Mouse (Mus musculus) embryonic facial prominence, embryonic 12.5 days (tissue): ENCODE measurements around the gene C130074G19Rik. TPM values are rescaled to one million over a fixed set of nuclear protein-coding genes. Genes with fewer than 3 reads are reported as not detected.

ENCODE experiments used
- ATAC-seq: fragments of 200-750 bp; cut with Nextera tagmentation; 2 replicates; pipeline ENCODE4 v1.8.0; 2017; ENCODE audit not compliant: insufficient number of reproducible peaks, insufficient read depth, low FRiP score, low TSS enrichment
- H3K27ac ChIP-seq: fragments of 300-500 bp; sonication (generic); 2 replicates; pipeline ENCODE4 v1.5.1; 2016; ENCODE audit warnings: mild to moderate bottlenecking
- H3K27me3 ChIP-seq: fragments of 300-500 bp; sonication (generic); 2 replicates; pipeline ENCODE4 v1.6.1; 2016; ENCODE audit warnings: mild to moderate bottlenecking, moderate library complexity
- H3K36me3 ChIP-seq: fragments of 300-500 bp; sonication (generic); 2 replicates; pipeline ENCODE4 v1.6.1; 2016; ENCODE audit warnings: mild to moderate bottlenecking
- H3K4me1 ChIP-seq: fragments of 300-500 bp; sonication (generic); 2 replicates; pipeline ENCODE4 v1.6.1; 2016
- H3K4me2 ChIP-seq: fragments of 300-500 bp; sonication (generic); replicated peaks from 2 replicates; pipeline ENCODE4 v1.6.1; 2016; ENCODE audit warnings: mild to moderate bottlenecking, moderate library complexity
- H3K4me3 ChIP-seq: fragments of 300-500 bp; sonication (generic); 2 replicates; pipeline ENCODE4 v1.5.1; 2016; ENCODE audit warnings: mild to moderate bottlenecking
- H3K9ac ChIP-seq: fragments of 300-500 bp; sonication (generic); 2 replicates; pipeline ENCODE4 v1.6.1; 2016; ENCODE audit warnings: mild to moderate bottlenecking, moderate library complexity
- H3K9me3 ChIP-seq: fragments of 300-500 bp; sonication (generic); 2 replicates; pipeline ENCODE4 v1.6.1; 2016; ENCODE audit warnings: mild to moderate bottlenecking, moderate library complexity
- WGBS: fragments of 180-500 bp; shearing (Covaris S2); methylation state at CpG from one replicate; pipeline ENCODE4 v1.1.7; 2016; 5-methylcytosine and 5-hydroxymethylcytosine counted together
- polyA plus RNA-seq: library from polyadenylated mRNA; unstranded; fragments of >200 nt; fragmentation: Nextera tagmentation; extraction: Ambion mirVana; gene quantifications from 2 replicates; pipeline ENCODE4 v1.2.1, GENCODE M21; 2016

Gene C130074G19Rik
- polyA plus RNA-seq, 1 experiment from 2014 or later = 1.3 TPM

GRCm38 (mm10) chr1:184905371-184905770 lies 22.4 kb upstream of the C130074G19Rik start:
- Histone ChIP-seq H3K4me3 (no peak overlapping the region), H3K9me3 (no peaks in the 10 kb centered on the region), H3K27me3 (no peaks in the 10 kb centered on the region), H3K27ac (no peak overlapping the region), H3K36me3 (peaks cover 41% of the 10 kb centered on the region), H3K9ac (no peak overlapping the region), H3K4me1 (no peaks in the 10 kb centered on the region), H3K4me2 (no peak overlapping the region)
- no peak for ATAC-seq
- 77% methylated on average over 19 of the region's 19 CpGs for WGBS

GRCm38 (mm10) chr1:184903697-184904096 lies 20.7 kb upstream of the C130074G19Rik start:
- no peaks in the 10 kb centered on the region for H3K27me3 ChIP-seq

GRCm38 (mm10) chr1:184902886-184903285 lies 19.9 kb upstream of the C130074G19Rik start:
- ATAC-seq = 0 out of 2 replicates have a peak, but pooled peaks have one; percentile 15
- peaks cover 44% of the 10 kb centered on the region for H3K36me3 ChIP-seq
- no peaks in the 10 kb centered on the region for H3K4me1 ChIP-seq
- H3K9ac ChIP-seq = no peak overlapping the region
- no peak overlapping the region for H3K27ac ChIP-seq
- no peak overlapping the region for H3K4me2 ChIP-seq
- H3K9me3 ChIP-seq = no peaks in the 10 kb centered on the region
- H3K27me3 ChIP-seq = no peaks in the 10 kb centered on the region
- 85% methylated on average over 7 of the region's 7 CpGs for WGBS
- no peak overlapping the region for H3K4me3 ChIP-seq

More at GRCm38 (mm10) chr1:184903697-184904096, 20.7 kb upstream of the C130074G19Rik start:
- 76% methylated on average over 7 of the region's 7 CpGs for WGBS
- Histone ChIP-seq H3K4me3 (no peak overlapping the region), H3K9me3 (no peaks in the 10 kb centered on the region), H3K27ac (no peak overlapping the region), H3K36me3 (peaks cover 42% of the 10 kb centered on the region), H3K9ac (no peak overlapping the region), H3K4me1 (no peaks in the 10 kb centered on the region), H3K4me2 (no peak overlapping the region)
- ATAC-seq = no peak

- 56% methylated on average over 16 of the region's 16 CpGs for WGBS
- H3K4me2 ChIP-seq = no peak overlapping the region
- no peaks in the 10 kb centered on the region for H3K27me3 ChIP-seq
- H3K4me1 ChIP-seq = 0 out of 2 replicates have a peak, but pooled peaks cover 4% of the 10 kb centered on the region
- no peaks in the 10 kb centered on the region for H3K9me3 ChIP-seq
- peaks cover 15% of the 10 kb centered on the region for H3K36me3 ChIP-seq
- no peak overlapping the region for H3K9ac ChIP-seq
- no peak overlapping the region for H3K27ac ChIP-seq
- H3K4me3 ChIP-seq = no peak overlapping the region
- no peak for ATAC-seq
These were observed 14.3 kb upstream of the C130074G19Rik start for GRCm38 (mm10) chr1:184897350-184897749.

- Histone ChIP-seq H3K9ac (no peak overlapping the region), H3K4me1 (no peaks in the 10 kb centered on the region), H3K27ac (no peak overlapping the region), H3K36me3 (no peaks in the 10 kb centered on the region), H3K4me3 (no peak overlapping the region), H3K9me3 (no peaks in the 10 kb centered on the region), H3K4me2 (no peak overlapping the region), H3K27me3 (no peaks in the 10 kb centered on the region)
- no peak for ATAC-seq
- 90% methylated on average over 3 of the region's 3 CpGs for WGBS
These were observed 9.0 kb upstream of the C130074G19Rik start for GRCm38 (mm10) chr1:184891998-184892397.

- peaks cover 2% of the 10 kb centered on the region; the same call in 1 of the 2 replicates for H3K27me3 ChIP-seq
- H3K36me3 ChIP-seq = no peaks in the 10 kb centered on the region
- no peaks in the 10 kb centered on the region for H3K4me1 ChIP-seq
- ATAC-seq = no peak
- H3K4me3 ChIP-seq = no peak overlapping the region
- H3K27ac ChIP-seq = no peak overlapping the region
- 75% methylated on average over 6 of the region's 6 CpGs for WGBS
- H3K4me2 ChIP-seq = no peak overlapping the region
- H3K9me3 ChIP-seq = no peaks in the 10 kb centered on the region
- no peak overlapping the region for H3K9ac ChIP-seq
These were observed 6.4 kb upstream of the C130074G19Rik start for GRCm38 (mm10) chr1:184889454-184889853.

GRCm38 (mm10) chr1:184886160-184886559 lies 3.1 kb upstream of the C130074G19Rik start:
- no peak overlapping the region for H3K4me2 ChIP-seq
- no peak overlapping the region for H3K4me3 ChIP-seq
- no peak overlapping the region for H3K9ac ChIP-seq
- no peak overlapping the region for H3K27ac ChIP-seq
- no peaks in the 10 kb centered on the region for H3K36me3 ChIP-seq
- peaks cover 5% of the 10 kb centered on the region; the same call in 1 of the 2 replicates for H3K4me1 ChIP-seq
- H3K9me3 ChIP-seq = no peaks in the 10 kb centered on the region
- WGBS = 62% methylated on average over 1 of the region's 1 CpGs
- peaks cover 33% of the 10 kb centered on the region for H3K27me3 ChIP-seq
- no peak for ATAC-seq

GRCm38 (mm10) chr1:184881861-184882260 lies 1.2 kb downstream of the C130074G19Rik start:
- Histone ChIP-seq H3K9ac (no peak overlapping the region), H3K36me3 (no peaks in the 10 kb centered on the region), H3K4me1 (peaks cover 5% of the 10 kb centered on the region; the same call in 1 of the 2 replicates), H3K4me2 (peak overlapping the region; percentile 92; the same call in 1 of the 2 replicates), H3K27me3 (peaks cover 38% of the 10 kb centered on the region), H3K4me3 (peak overlapping the region; percentile 50; the same call in 1 of the 2 replicates), H3K9me3 (no peaks in the 10 kb centered on the region), H3K27ac (no peak overlapping the region)
- 64% methylated on average over 7 of the region's 7 CpGs for WGBS
- ATAC-seq = no peak

GRCm38 (mm10) chr1:184881211-184881610 lies 1.8 kb downstream of the C130074G19Rik start:
- no peak overlapping the region for H3K4me3 ChIP-seq
- H3K36me3 ChIP-seq = no peaks in the 10 kb centered on the region
- ATAC-seq = no peak
- peaks cover 5% of the 10 kb centered on the region; the same call in 1 of the 2 replicates for H3K4me1 ChIP-seq
- H3K9me3 ChIP-seq = no peaks in the 10 kb centered on the region
- no peak overlapping the region for H3K9ac ChIP-seq
- no peak overlapping the region for H3K27ac ChIP-seq
- 84% methylated on average over 5 of the region's 5 CpGs for WGBS
- no peak overlapping the region for H3K4me2 ChIP-seq
- peaks cover 38% of the 10 kb centered on the region for H3K27me3 ChIP-seq

- Histone ChIP-seq H3K4me3 (no peak overlapping the region), H3K9me3 (no peaks in the 10 kb centered on the region), H3K4me2 (no peak overlapping the region), H3K27ac (no peak overlapping the region), H3K4me1 (peaks cover 5% of the 10 kb centered on the region; the same call in 1 of the 2 replicates), H3K27me3 (peaks cover 32% of the 10 kb centered on the region), H3K36me3 (no peaks in the 10 kb centered on the region), H3K9ac (no peak overlapping the region)
- no peak for ATAC-seq
- 72% methylated on average over 6 of the region's 6 CpGs for WGBS
These were observed 4.2 kb downstream of the C130074G19Rik start for GRCm38 (mm10) chr1:184878860-184879259.

- no peak overlapping the region for H3K4me2 ChIP-seq
- H3K4me1 ChIP-seq = no peaks in the 10 kb centered on the region
- H3K4me3 ChIP-seq = no peak overlapping the region
- 72% methylated on average over 2 of the region's 2 CpGs for WGBS
- H3K27ac ChIP-seq = no peak overlapping the region
- ATAC-seq = no peak
- no peaks in the 10 kb centered on the region for H3K9me3 ChIP-seq
- no peak overlapping the region for H3K9ac ChIP-seq
- H3K36me3 ChIP-seq = no peaks in the 10 kb centered on the region
- peaks cover 17% of the 10 kb centered on the region for H3K27me3 ChIP-seq
These were observed 5.7 kb downstream of the C130074G19Rik start for GRCm38 (mm10) chr1:184877306-184877705.

- Histone ChIP-seq H3K4me3 (no peak overlapping the region), H3K4me2 (no peak overlapping the region), H3K9ac (no peak overlapping the region), H3K9me3 (no peaks in the 10 kb centered on the region), H3K36me3 (no peaks in the 10 kb centered on the region), H3K4me1 (peaks cover 12% of the 10 kb centered on the region; the same call in 1 of the 2 replicates), H3K27ac (no peak overlapping the region), H3K27me3 (no peaks in the 10 kb centered on the region)
- no peak for ATAC-seq
- 79% methylated on average over 11 of the region's 11 CpGs for WGBS
These were observed 9.1 kb downstream of the C130074G19Rik start for GRCm38 (mm10) chr1:184873910-184874309.
